Mouse (Mus musculus) thymus, adult 2 months (tissue): Measurements from ENCODE around the gene Pfkfb2.
"Not testable (repeated sequence)": the region's sequence is repeated elsewhere in the genome, so short reads cannot be mapped to it uniquely, and the experiment has no call there.

Source experiments
- CTCF ChIP-seq: fragments of 200-500 bp; IDR thresholded peaks from 2 replicates; pipeline ENCODE4 v1.5.1; 2012; ENCODE audit warnings: mild to moderate bottlenecking, control low read depth, low read length, moderate library complexity, borderline replicate concordance; ENCODE audit not compliant: control insufficient read depth, poor library complexity, insufficient read depth; ENCODE audit errors: extremely low read depth
- POLR2A ChIP-seq: fragments of 200-500 bp; IDR thresholded peaks from 2 replicates; pipeline ENCODE4 v1.6.1; 2012; ENCODE audit warnings: mild to moderate bottlenecking, low read length, control low read depth, moderate library complexity; ENCODE audit not compliant: control insufficient read depth, poor library complexity, insufficient read depth; ENCODE audit errors: extremely low read depth

DNA sequence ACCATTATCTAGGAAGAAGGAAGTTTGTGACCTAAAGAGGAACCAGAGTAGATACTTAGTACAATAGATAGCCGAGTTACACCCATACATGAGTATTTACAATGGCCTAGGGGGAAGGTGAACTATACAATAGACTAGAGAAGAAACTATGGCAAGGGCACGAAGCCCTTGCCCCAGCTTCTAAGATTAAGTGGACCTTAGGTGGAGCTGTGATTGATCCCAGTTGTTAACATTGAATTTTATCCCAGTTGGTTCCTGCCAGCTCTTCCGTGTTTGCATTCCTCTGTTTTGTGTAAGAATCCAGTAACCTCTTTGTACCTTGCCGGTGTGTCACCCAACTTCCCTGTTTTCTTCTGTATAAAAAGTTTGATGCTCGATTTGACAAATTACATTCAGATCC is 65.5 kb downstream of the Pfkfb2 start:
- TF ChIP-seq POLR2A, CTCF: not testable (repeated sequence)
